Mouse (Mus musculus): ENCODE results near the gene Slc31a1. TPM values are rescaled to one million over a fixed set of nuclear protein-coding genes. Genes with fewer than 3 reads are reported as not detected.

Slc31a1 gene
- polyA plus RNA-seq, 1 experiment from 2014 or later, result 45.2 TPM

GRCm38 (mm10) chr4:62439793-62440192 lies 79.3 kb downstream of the Slc31a1 start:
- no peak for ATAC-seq (ENCODE audit: low FRiP score)
- Histone ChIP-seq H3K9me3 (replicated peaks) (no peaks in the 10 kb centered on the region), H3K27me3 (no peaks in the 10 kb centered on the region), H3K4me3 (no peak overlapping the region), H3K36me3 (no peaks in the 10 kb centered on the region), H3K4me1 (no peaks in the 10 kb centered on the region), H3K9ac (no peak overlapping the region), H3K27ac (no peak overlapping the region), H3K4me2 (replicated peaks) (no peak overlapping the region)
- 71% methylated on average over 4 of the region's 4 CpGs for WGBS

- no peak overlapping the region for H3K4me3 ChIP-seq
- no peaks in the 10 kb centered on the region for H3K27me3 ChIP-seq
- no peak overlapping the region for H3K4me2 ChIP-seq (replicated peaks)
- no peak overlapping the region for H3K27ac ChIP-seq
- no peak overlapping the region for H3K9ac ChIP-seq
- no peaks in the 10 kb centered on the region for H3K9me3 ChIP-seq (replicated peaks)
- no peak for ATAC-seq (ENCODE audit: low FRiP score)
- H3K36me3 ChIP-seq, result no peaks in the 10 kb centered on the region
- H3K4me1 ChIP-seq, result no peaks in the 10 kb centered on the region
- WGBS, result 73% methylated on average over 4 of the region's 4 CpGs
Observed at GRCm38 (mm10) chr4:62440544-62440943, 80.0 kb downstream of the Slc31a1 start.

- 82% methylated on average over 4 of the region's 4 CpGs for WGBS
- Histone ChIP-seq H3K27me3 (no peaks in the 10 kb centered on the region), H3K9me3 (replicated peaks) (no peaks in the 10 kb centered on the region), H3K4me2 (replicated peaks) (no peak overlapping the region), H3K27ac (no peak overlapping the region), H3K9ac (no peak overlapping the region), H3K4me3 (no peak overlapping the region), H3K36me3 (no peaks in the 10 kb centered on the region), H3K4me1 (no peaks in the 10 kb centered on the region)
- no peak for ATAC-seq (ENCODE audit: low FRiP score)
Observed at GRCm38 (mm10) chr4:62440986-62441385, 80.5 kb downstream of the Slc31a1 start.

Other genes starting within 250 kb of the Slc31a1 start
- gene Mup21, start 209.9 kb upstream of the Slc31a1 start, polyA plus RNA-seq (2016; fragmentation: Nextera tagmentation; extraction: Ambion mirVana), result not detected in 2 replicates
- 29.4 and 30.2 TPM in 2 replicates for gene Zfp37, start 129.7 kb upstream of the Slc31a1 start, polyA plus RNA-seq (2016; fragmentation: Nextera tagmentation; extraction: Ambion mirVana)
- gene Slc31a2, start 98.2 kb upstream of the Slc31a1 start, polyA plus RNA-seq (2016; fragmentation: Nextera tagmentation; extraction: Ambion mirVana), result 12.9 and 13.0 TPM in 2 replicates
- gene Fkbp15, start 179 bp upstream of the Slc31a1 start, polyA plus RNA-seq (2016; fragmentation: Nextera tagmentation; extraction: Ambion mirVana), result 25.9 and 26.4 TPM in 2 replicates
- 136 and 147 TPM in 2 replicates for gene Cdc26, start 47.9 kb downstream of the Slc31a1 start, polyA plus RNA-seq (2016; fragmentation: Nextera tagmentation; extraction: Ambion mirVana)
- gene Prpf4, start 48.1 kb downstream of the Slc31a1 start, polyA plus RNA-seq (2016; fragmentation: Nextera tagmentation; extraction: Ambion mirVana), result 20.8 and 21.2 TPM in 2 replicates
- not detected in 2 replicates for gene Rnf183, start 74.5 kb downstream of the Slc31a1 start, polyA plus RNA-seq (2016; fragmentation: Nextera tagmentation; extraction: Ambion mirVana)
- gene Wdr31, start 110.2 kb downstream of the Slc31a1 start, polyA plus RNA-seq (2016; fragmentation: Nextera tagmentation; extraction: Ambion mirVana), result 8.2 and 9.0 TPM in 2 replicates
- 1.2 and 1.7 TPM in 2 replicates for gene Bspry, start 119.3 kb downstream of the Slc31a1 start, polyA plus RNA-seq (2016; fragmentation: Nextera tagmentation; extraction: Ambion mirVana)
- 11.8 and 12.7 TPM in 2 replicates for gene Hdhd3, start 142.7 kb downstream of the Slc31a1 start, polyA plus RNA-seq (2016; fragmentation: Nextera tagmentation; extraction: Ambion mirVana)
- 58.8 and 64.3 TPM in 2 replicates for gene Alad, start 159.2 kb downstream of the Slc31a1 start, polyA plus RNA-seq (2016; fragmentation: Nextera tagmentation; extraction: Ambion mirVana)
- 80.2 and 84.7 TPM in 2 replicates for gene Pole3, start 164.3 kb downstream of the Slc31a1 start, polyA plus RNA-seq (2016; fragmentation: Nextera tagmentation; extraction: Ambion mirVana)
- 0.84 and 1.2 TPM in 2 replicates for gene 4933430I17Rik, start 164.6 kb downstream of the Slc31a1 start, polyA plus RNA-seq (2016; fragmentation: Nextera tagmentation; extraction: Ambion mirVana)
- 70.9 and 71.6 TPM in 2 replicates for gene Rgs3, start 199.1 kb downstream of the Slc31a1 start, polyA plus RNA-seq (2016; fragmentation: Nextera tagmentation; extraction: Ambion mirVana)